Mouse (Mus musculus): ENCODE measurements around the gene Sdf2l1. TPM values are rescaled to one million over a fixed set of nuclear protein-coding genes. Genes with fewer than 3 reads are reported as not detected.

The Sdf2l1 gene
- total and polyA plus RNA-seq, 2 experiments from 2014 or later: 11.8 to 18.6 TPM

DNA sequence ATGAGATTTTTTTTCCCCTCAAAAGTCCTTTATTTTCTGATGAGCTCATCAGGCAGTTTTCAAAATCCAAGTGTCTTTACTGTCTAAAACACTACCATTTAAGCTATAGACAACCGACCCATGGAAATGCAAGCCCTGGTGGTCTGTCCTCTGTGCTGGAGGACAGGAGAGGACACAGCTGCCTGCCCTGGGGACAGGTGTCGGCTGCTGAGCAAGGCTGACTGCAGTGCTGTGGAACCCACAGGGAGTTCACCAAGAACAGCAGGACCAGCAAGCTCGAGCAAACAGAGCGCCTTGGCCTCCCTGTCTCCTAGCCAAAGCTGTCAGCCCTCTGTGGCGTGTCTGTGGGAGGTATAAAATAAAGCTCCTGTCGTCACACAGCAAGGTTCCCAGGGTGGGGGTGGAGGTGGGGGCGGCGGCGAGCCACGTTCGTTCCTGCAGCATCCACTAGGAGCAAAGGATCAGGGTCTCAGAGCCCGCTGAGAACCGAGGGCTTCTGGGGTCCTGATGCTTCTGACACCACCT is 45.5 kb downstream of the Sdf2l1 start:
- DNase-seq (ENCODE audit: low spot score) (no peak), ATAC-seq (ENCODE audit: low FRiP score) (no peak)
- Histone ChIP-seq H3K4me3 (ENCODE audit: low read depth, low read length) (no peak overlapping the region), H3K4me1 (ENCODE audit: insufficient read depth, low read length) (no peaks in the 10 kb centered on the region), H3K36me3 (ENCODE audit: insufficient read depth, low read length) (peaks cover 72% of the 10 kb centered on the region), H3K9me3 (ENCODE audit: low read length) (no peaks in the 10 kb centered on the region), H3K4me2 (ENCODE audit: low read depth, low read length, poor library complexity, severe bottlenecking) (no peak overlapping the region), H3K27me3 (ENCODE audit: insufficient read depth, low read length) (no peaks in the 10 kb centered on the region), H3K9ac (replicated peaks; ENCODE audit: low read length, poor library complexity, severe bottlenecking) (no peak overlapping the region), H3K27ac (ENCODE audit: low read depth, low read length) (no peak overlapping the region)
- no peak for TF ChIP-seq CTCF (IDR thresholded peaks at IDR 0.05)
- 75% methylated on average over 13 of the region's 13 CpGs for WGBS

DNA sequence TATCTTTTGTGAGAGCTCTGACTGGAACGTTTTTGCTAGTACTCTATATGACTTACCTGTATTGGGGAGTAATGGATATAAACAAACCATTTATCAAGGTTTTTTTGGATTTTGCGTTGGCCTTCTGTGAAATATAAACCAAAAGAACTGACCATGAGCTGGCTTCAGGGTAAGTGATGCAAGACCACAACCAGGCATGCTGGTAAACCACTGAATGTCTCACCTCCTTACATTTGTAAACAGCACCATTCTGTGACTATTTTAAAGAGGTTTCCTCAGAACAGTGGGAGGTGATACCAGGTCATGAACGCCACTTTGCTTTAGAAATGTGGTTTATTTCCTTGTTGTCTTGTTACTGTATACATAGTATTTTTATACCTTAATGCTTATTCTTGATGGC is 45.9 kb downstream of the Sdf2l1 start:
- ATAC-seq (ENCODE audit: low FRiP score) (no peak), DNase-seq (ENCODE audit: low spot score) (no peak)
- Histone ChIP-seq H3K36me3 (ENCODE audit: insufficient read depth, low read length) (peaks cover 74% of the 10 kb centered on the region), H3K27ac (ENCODE audit: low read depth, low read length) (no peak overlapping the region), H3K27me3 (ENCODE audit: insufficient read depth, low read length) (no peaks in the 10 kb centered on the region), H3K4me2 (ENCODE audit: low read depth, low read length, poor library complexity, severe bottlenecking) (no peak overlapping the region), H3K4me1 (ENCODE audit: insufficient read depth, low read length) (no peaks in the 10 kb centered on the region), H3K9me3 (ENCODE audit: low read length) (no peaks in the 10 kb centered on the region), H3K9ac (replicated peaks; ENCODE audit: low read length, poor library complexity, severe bottlenecking) (no peak overlapping the region), H3K4me3 (ENCODE audit: low read depth, low read length) (no peak overlapping the region)
- TF ChIP-seq CTCF (IDR thresholded peaks at IDR 0.05): no peak
- WGBS: 92% methylated on average over 3 of the region's 3 CpGs

GRCm38 (mm10) chr16:17085636-17086035 is 46.5 kb downstream of the Sdf2l1 start:
- H3K27ac ChIP-seq (ENCODE audit: low read depth, low read length): no peak overlapping the region
- no peaks in the 10 kb centered on the region for H3K4me1 ChIP-seq (ENCODE audit: insufficient read depth, low read length)
- WGBS: 91% methylated on average over 4 of the region's 4 CpGs
- no peak for TF ChIP-seq CTCF (IDR thresholded peaks at IDR 0.05)
- no peak overlapping the region for H3K9ac ChIP-seq (replicated peaks; ENCODE audit: low read length, poor library complexity, severe bottlenecking)
- peaks cover 72% of the 10 kb centered on the region for H3K36me3 ChIP-seq (ENCODE audit: insufficient read depth, low read length)
- no peaks in the 10 kb centered on the region for H3K27me3 ChIP-seq (ENCODE audit: insufficient read depth, low read length)
- no peaks in the 10 kb centered on the region for H3K9me3 ChIP-seq (ENCODE audit: low read length)
- ATAC-seq (ENCODE audit: low FRiP score) (no peak), DNase-seq (ENCODE audit: low spot score) (no peak)
- no peak overlapping the region for H3K4me3 ChIP-seq (ENCODE audit: low read depth, low read length)
- no peak overlapping the region for H3K4me2 ChIP-seq (ENCODE audit: low read depth, low read length, poor library complexity, severe bottlenecking)

- TF ChIP-seq CTCF (IDR thresholded peaks at IDR 0.05): no peak
- WGBS: 92% methylated on average over 6 of the region's 6 CpGs
- ATAC-seq (ENCODE audit: low FRiP score): no peak
- Histone ChIP-seq H3K27ac (ENCODE audit: low read depth, low read length) (no peak overlapping the region), H3K4me1 (ENCODE audit: insufficient read depth, low read length) (no peaks in the 10 kb centered on the region), H3K9me3 (ENCODE audit: low read length) (no peaks in the 10 kb centered on the region), H3K27me3 (ENCODE audit: insufficient read depth, low read length) (no peaks in the 10 kb centered on the region), H3K9ac (replicated peaks; ENCODE audit: low read length, poor library complexity, severe bottlenecking) (no peak overlapping the region), H3K4me2 (ENCODE audit: low read depth, low read length, poor library complexity, severe bottlenecking) (no peak overlapping the region), H3K36me3 (ENCODE audit: insufficient read depth, low read length) (peaks cover 43% of the 10 kb centered on the region), H3K4me3 (ENCODE audit: low read depth, low read length) (no peak overlapping the region)
- no peak for DNase-seq (ENCODE audit: low spot score)
Measured at GRCm38 (mm10) chr16:17082121-17082792, 49.9 kb downstream of the Sdf2l1 start.

MicroRNA genes within 50 kb of the gene (microRNA counts, 519-probe panel; counts per million panel counts)
- microRNA mmu-miR-130b (4,354 counts per million, percentile 86 among the panel's probes with 10 or more counts), microRNA mmu-miR-301b (1,627 counts per million, percentile 61 among the panel's probes with 10 or more counts)

Small RNA genes within 50 kb of the gene (microRNA-seq; reads per million reads assigned to microRNA genes)
- 2,823 reads per million, percentile 83 among the genes with 10 or more reads in this experiment for gene Mir130b (ENCODE audit: borderline number of aligned reads)
- 132 reads per million, percentile 49 among the genes with 10 or more reads in this experiment for gene Mir301b (ENCODE audit: borderline number of aligned reads)

Other genes with a start within 250 kb of the Sdf2l1 start
- gene Ppm1f, start 235.9 kb downstream of the Sdf2l1 start, total RNA-seq (2014; rRNA removed): 30.0 and 33.0 TPM in 2 replicates
- 12.4 and 13.7 TPM in 2 replicates for gene Ppm1f, start 235.9 kb downstream of the Sdf2l1 start, polyA plus RNA-seq (2015; fragmentation: Nextera tagmentation; extraction: Ambion mirVana)
- gene Mapk1, start 149.0 kb downstream of the Sdf2l1 start, total RNA-seq (2014; rRNA removed): 210 and 229 TPM in 2 replicates
- 165 and 179 TPM in 2 replicates for gene Mapk1, start 149.0 kb downstream of the Sdf2l1 start, polyA plus RNA-seq (2015; fragmentation: Nextera tagmentation; extraction: Ambion mirVana)
- gene Ypel1, start 62.7 kb downstream of the Sdf2l1 start, total RNA-seq (2014; rRNA removed): 63.5 and 71.0 TPM in 2 replicates
- gene Ypel1, start 62.7 kb downstream of the Sdf2l1 start, polyA plus RNA-seq (2015; fragmentation: Nextera tagmentation; extraction: Ambion mirVana): 91.9 and 100 TPM in 2 replicates
- 87.0 and 88.2 TPM in 2 replicates for gene Ppil2, start 21.1 kb downstream of the Sdf2l1 start, total RNA-seq (2014; rRNA removed)
- 100 and 108 TPM in 2 replicates for gene Ppil2, start 21.1 kb downstream of the Sdf2l1 start, polyA plus RNA-seq (2015; fragmentation: Nextera tagmentation; extraction: Ambion mirVana)
- gene 2610318N02Rik, start 7.2 kb downstream of the Sdf2l1 start, total RNA-seq (2014; rRNA removed): 4.3 and 4.5 TPM in 2 replicates
- gene 2610318N02Rik, start 7.2 kb downstream of the Sdf2l1 start, polyA plus RNA-seq (2015; fragmentation: Nextera tagmentation; extraction: Ambion mirVana): 5.3 and 5.9 TPM in 2 replicates
- gene Ydjc, start 12.2 kb upstream of the Sdf2l1 start, total RNA-seq (2014; rRNA removed): 60.2 and 60.3 TPM in 2 replicates
- gene Ydjc, start 12.2 kb upstream of the Sdf2l1 start, polyA plus RNA-seq (2015; fragmentation: Nextera tagmentation; extraction: Ambion mirVana): 48.9 and 51.8 TPM in 2 replicates
- gene Ccdc116, start 14.8 kb upstream of the Sdf2l1 start, total RNA-seq (2014; rRNA removed): 9.0 and 9.6 TPM in 2 replicates
- gene Ccdc116, start 14.8 kb upstream of the Sdf2l1 start, polyA plus RNA-seq (2015; fragmentation: Nextera tagmentation; extraction: Ambion mirVana): 4.3 and 4.4 TPM in 2 replicates
- gene Ube2l3, start 70.3 kb upstream of the Sdf2l1 start, total RNA-seq (2014; rRNA removed): 108 and 111 TPM in 2 replicates
- gene Ube2l3, start 70.3 kb upstream of the Sdf2l1 start, polyA plus RNA-seq (2015; fragmentation: Nextera tagmentation; extraction: Ambion mirVana): 300 and 310 TPM in 2 replicates
- 4.9 and 6.0 TPM in 2 replicates for gene Rimbp3, start 76.2 kb upstream of the Sdf2l1 start, total RNA-seq (2014; rRNA removed)
- gene Rimbp3, start 76.2 kb upstream of the Sdf2l1 start, polyA plus RNA-seq (2015; fragmentation: Nextera tagmentation; extraction: Ambion mirVana): 1.4 and 1.7 TPM in 2 replicates
- gene Hic2, start 101.2 kb upstream of the Sdf2l1 start, total RNA-seq (2014; rRNA removed): 13.8 and 14.6 TPM in 2 replicates
- gene Hic2, start 101.2 kb upstream of the Sdf2l1 start, polyA plus RNA-seq (2015; fragmentation: Nextera tagmentation; extraction: Ambion mirVana): 4.0 and 5.4 TPM in 2 replicates
- gene Tmem191c, start 143.7 kb upstream of the Sdf2l1 start, total RNA-seq (2014; rRNA removed): 79.4 and 80.4 TPM in 2 replicates
- 126 and 133 TPM in 2 replicates for gene Tmem191c, start 143.7 kb upstream of the Sdf2l1 start, polyA plus RNA-seq (2015; fragmentation: Nextera tagmentation; extraction: Ambion mirVana)
- 7.3 and 9.4 TPM in 2 replicates for gene Serpind1, start 199.0 kb upstream of the Sdf2l1 start, total RNA-seq (2014; rRNA removed)
- 9.4 and 10.0 TPM in 2 replicates for gene Serpind1, start 199.0 kb upstream of the Sdf2l1 start, polyA plus RNA-seq (2015; fragmentation: Nextera tagmentation; extraction: Ambion mirVana)